Mouse (Mus musculus) CH12F3 (cell line): Measurements from ENCODE around the gene Bend5.

Experiments used
- in situ Hi-C: fragments of 300-500 bp; cut with MboI; formaldehyde crosslinking; loops from 2 replicates; pipeline ENCODE4 v1.14.3; 2020; ENCODE audit warnings: low sequenced_read_pairs

The Bend5 gene

DNA sequence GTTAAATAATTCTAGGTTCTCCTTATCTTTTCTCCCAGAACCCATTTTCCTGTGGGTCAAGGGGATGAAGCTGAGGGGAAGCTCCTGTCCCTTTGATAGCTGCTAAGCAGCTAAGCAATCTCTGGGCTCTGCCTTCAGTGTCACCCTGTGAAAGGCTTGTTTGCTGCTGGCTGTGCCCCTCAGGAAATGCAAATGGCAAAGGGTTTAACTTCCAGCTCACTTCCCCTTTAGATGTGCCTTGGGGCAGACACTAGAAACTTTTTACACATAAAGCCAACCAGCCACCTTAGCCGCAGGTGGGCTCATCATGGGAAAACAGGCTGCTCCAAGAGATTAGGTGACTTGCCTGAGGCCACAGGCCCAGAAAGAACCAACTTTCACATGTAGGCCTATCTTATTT lies 26.9 kb downstream of the Bend5 start:
- in situ Hi-C loops: no loop called here

DNA sequence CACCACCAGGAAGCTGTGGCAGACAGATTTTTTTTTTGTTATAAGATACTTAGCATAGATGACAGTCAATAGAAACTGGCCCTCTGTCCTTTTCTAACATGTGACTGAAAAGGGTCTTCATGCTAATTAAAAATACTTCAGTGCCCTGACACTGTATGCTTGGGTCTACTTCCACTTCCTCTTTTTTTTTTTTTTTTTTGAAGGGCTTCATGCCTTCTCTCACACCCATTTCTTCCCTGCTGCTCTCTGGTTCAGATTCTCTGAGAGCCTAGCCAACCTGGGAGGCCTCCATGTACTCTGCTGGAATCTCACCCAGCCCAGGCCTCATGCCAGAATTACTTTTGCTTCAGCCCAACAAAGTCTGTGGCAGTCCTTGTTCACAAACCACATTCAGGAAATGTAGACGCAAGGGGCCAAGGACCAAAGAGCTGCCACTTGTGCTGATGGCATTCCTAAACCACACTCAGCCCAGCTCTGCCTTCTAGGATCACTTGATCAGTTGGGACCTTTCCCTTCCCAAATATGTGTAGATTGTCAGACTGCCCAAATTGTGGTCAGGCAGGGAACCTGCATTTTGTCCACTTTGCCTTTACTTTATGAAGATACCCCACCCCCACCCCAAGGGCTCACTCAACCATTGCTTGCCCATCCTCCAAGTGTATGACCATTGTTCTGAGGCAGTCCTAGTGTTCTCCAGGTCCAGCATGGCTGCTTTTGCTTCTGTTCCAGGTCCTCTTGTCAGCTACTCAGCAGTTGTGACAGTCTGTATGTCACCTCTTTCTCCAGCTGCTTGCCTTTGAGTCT lies 27.8 kb downstream of the Bend5 start:
- in situ Hi-C loops: no loop called here

DNA sequence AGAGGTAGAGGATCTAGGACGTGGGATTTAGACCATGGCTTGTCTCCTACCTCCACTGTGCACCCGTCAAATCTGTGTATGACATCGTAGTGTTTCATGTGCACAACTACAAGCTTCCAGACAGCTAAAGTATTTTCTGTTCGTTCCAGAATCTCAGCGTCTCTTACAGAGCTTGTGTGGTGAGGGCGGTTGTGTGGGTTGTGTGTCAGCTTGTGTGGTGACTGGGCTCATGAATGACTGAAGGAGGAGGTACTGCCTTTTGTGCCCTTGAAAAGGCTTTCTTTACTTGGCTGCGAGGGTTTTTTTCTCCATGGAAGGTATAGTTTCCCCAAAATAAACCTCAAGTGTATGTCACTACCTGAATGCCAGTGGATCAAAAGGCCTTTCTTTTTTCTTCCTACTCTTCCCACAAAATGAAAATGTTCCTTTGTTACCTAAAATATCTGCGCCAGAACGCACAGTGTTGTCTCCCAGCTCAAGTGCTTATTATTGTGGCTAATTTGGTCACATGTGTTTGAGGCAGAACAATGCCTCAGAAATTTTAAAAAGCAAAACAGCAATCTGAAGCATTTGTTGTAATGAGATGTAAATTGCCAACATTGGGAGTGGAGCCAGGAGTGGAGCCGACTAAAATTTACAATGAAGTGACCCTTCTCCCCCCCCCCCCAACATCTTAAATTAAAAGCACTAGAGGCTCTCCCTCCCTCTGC lies 29.3 kb downstream of the Bend5 start:
- in situ Hi-C loops: no loop called here

DNA sequence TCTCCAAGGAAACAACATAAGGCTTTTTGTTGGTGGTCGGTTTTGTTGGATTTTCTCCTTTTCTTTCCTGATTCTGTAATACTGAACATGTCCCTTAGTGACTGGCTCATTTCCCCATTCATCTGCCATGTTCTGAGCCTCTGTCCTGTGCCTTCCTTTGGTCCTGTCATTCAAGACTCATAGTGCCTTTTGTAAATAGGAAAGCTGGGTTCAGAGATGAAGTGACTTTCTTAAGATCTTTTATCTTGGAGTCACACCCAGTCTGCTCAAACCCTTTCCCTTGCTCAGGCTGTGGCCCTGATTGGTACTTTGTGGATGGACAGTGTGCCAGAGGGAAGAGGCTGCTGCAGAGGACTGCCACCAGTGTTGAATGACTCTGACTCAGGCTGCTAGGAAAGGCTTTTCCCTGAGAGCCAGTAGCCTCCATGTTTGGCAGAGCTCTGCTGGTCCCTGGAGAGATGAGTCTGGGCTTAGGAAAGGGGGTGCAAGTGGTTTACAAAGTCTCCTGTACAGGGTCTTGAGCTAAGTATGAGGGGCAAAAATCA lies 29.9 kb downstream of the Bend5 start:
- in situ Hi-C loops: no loop called here

DNA sequence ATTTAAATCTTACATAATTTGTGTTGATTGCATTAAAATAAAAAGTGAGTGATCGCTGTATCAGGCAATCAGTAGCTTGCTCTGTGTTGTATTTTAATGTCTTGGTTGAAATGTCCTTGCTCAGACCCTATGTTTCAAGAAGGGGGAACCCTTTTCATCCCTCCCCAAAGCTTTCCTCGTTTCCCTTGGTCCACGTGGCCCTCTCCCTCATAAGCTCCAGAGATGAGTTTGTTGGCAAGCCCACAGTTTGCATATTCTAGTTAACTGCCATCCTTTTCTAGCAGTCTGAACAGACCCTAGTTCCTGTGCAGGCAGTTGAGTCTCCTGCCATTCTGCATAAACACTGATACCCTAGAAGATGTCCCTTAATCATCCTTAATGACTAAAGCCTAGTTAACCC lies 33.1 kb downstream of the Bend5 start:
- in situ Hi-C loops: no loop called here

DNA sequence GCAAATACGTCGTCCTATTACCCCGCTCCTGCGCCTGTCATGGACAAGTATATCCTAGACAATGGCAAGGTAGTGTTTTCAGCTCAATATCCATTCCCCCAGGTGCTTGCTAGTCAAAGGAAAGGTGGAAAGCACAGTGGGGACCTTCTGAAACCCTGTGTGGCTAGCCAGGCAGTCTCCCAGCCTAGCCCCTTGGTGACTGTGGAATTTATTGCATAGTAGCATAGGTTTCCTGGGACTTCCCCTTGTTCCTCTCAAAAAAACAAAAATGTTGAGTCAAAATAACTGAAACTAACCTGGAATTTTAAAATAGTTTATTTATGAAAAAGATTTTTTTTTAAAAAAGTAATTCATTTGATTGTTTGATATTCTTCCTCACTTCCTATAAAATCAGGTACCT lies 33.8 kb downstream of the Bend5 start:
- in situ Hi-C loops: no loop called here

DNA sequence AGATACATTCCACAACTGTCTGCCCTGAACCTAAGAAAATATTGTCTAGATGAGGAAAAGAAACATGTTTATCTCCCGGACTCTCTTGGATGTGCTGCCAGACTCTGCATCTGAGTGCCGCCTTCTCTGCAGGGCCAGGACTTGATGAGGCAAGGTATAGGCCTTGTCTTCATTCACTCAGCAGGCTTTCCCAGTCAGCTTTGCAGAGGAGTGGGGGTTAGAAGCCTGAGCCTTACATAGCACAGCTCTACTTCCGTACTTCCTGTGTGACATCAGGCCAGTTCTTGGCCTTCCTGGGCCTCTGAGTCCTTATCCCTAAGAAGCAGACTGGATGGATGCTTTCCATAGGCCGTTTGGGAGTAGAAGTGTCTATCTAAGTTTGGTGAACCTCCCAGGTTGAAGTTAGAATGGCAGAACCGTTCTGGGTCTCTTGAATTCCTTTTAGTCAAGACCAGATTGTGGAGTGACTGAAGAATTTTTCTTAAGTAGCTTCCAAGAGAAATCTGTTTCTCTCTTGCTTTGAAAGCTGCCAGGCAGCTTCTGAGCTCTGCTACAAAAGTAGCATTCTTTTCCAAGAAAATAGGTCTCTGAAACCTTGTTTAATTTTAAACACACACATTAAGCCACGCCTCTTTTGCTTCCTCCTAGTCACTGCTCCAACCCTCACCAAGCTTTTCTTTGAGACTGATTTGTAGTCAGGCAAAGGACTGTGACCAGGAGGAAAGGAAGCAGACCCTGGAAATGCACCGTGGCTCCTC lies 34.8 kb downstream of the Bend5 start:
- in situ Hi-C loops: no loop called here

DNA sequence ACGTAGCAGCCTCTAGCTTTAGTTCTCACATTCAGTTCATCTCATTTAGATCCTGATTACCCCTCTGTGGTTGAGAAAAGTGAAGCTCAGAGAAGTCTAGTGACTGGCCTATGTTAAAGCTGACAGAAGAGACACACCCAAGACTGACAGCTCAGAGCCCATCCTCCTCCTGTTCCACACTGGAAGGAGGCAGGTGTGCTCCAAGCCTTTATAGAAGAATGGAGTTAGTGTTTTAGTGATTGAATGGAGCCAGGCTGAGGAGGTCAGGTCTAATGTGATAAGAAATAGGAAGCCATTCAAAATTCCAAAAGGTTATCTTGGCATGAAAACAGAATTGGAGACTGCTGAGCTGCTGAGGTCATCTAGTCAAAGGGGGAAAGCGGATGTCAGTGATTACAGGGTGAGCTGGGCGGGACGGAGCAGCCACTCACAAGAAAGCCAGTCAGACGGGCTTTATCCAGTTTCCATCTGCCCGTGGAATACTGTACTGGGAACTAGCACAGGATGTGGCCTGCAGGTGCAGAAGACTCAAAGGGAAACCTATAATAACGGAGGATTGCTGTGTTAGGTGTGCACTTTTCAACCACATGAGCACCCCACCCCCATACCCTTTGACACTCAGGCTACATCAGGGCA lies 36.6 kb downstream of the Bend5 start:
- in situ Hi-C loops: no loop called here

DNA sequence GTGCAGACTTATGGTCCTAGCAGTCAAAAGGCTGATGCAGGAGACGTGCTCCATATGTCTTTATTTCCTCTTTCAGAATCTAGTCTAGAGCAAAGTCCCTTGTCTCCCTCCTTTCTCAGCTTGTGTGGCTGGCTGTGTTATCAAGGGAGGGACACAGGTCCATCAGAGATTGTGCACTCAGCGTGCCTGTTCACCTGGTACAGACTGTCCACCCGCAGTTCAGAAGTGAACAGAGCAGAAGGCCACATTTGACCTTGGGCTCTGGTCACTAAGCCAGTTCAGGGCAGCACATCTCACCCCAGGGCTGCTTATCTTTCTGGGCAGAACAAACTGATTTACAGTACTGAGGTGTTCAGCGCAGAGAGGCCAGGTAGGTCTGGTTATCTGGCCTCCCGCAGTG lies 37.4 kb downstream of the Bend5 start:
- in situ Hi-C loops: no loop called here

DNA sequence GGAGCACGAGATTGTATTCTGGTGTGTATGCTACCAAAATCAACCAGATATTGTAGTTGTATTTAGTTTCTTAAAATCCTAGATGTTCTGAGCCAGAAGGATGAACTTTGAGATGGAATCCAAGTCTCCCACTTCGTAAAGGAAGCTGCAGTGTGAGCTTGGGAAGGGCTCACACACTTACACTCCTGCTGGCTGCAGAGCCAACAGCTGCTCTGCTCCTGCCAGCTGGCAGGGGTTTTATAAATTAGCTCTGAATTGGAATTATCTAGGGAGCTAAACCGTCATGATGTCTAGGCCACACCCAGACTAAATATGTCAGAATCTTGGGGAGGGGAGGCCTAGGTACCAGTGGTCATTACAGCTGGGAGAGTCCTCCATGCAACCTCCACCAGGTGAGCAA lies 38.5 kb downstream of the Bend5 start:
- in situ Hi-C loops: no loop called here

DNA sequence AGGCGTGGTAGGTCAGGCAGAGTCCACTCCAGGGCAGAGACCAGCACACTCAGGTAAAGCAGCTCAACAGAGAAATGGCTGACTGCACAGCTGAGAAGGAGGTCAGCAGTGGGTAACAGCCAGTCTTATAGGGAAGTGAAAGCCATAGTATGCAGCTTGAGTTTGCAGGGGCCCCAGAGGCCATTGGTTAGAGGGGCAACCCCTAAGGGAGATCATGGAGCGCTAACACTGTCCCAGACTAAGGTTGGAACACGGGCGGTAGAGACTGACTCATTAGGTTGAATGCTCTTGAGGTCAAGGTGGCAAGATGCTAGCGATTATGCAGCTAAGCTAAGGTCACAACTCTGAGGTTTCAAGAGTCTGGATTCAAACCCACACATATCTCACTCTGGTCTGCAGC lies 40.8 kb downstream of the Bend5 start:
- in situ Hi-C loops: no loop called here

DNA sequence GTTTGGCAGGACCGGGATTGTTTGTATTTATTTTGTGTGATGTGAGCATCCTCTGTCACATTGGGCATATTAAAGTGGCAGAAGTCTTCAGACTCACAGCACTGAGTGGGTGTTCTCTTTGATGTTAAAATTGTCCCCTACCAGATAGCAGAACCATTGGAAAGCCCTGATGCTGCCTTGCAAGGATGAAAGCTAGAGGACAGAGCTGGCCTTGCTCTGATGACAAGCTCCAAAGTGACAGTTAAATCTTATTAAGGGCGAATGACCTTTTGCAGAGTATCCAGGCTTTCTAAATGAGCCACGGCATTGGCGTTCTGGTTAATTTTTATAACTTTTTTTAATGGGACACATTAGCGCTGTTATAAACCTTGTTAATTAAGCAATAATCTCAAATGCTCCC lies 42.8 kb downstream of the Bend5 start:
- in situ Hi-C loops: no loop called here

DNA sequence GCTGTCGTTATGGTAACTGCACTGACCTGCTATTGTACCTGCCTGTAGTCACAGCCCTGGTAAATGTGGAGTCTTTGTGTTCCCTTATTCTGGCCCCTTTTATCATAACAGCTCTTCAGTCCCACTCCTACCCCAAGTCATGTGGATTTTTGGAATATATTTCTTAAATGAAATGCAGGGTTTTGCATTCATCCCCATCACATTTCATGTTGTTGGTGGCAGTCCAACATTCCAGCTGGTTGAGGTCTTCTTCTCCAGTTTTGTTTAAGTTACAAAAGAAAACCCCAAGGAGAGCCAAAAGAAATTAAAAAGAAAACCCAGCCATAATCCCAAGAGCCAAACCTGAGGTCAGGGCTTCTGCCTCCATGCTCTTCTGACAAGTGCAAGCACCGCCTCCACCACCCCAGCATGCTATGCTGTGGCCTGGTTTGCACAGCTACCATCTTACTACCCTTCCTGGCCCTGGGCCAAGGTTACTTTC lies 52.5 kb downstream of the Bend5 start:
- in situ Hi-C loops: no loop called here

DNA sequence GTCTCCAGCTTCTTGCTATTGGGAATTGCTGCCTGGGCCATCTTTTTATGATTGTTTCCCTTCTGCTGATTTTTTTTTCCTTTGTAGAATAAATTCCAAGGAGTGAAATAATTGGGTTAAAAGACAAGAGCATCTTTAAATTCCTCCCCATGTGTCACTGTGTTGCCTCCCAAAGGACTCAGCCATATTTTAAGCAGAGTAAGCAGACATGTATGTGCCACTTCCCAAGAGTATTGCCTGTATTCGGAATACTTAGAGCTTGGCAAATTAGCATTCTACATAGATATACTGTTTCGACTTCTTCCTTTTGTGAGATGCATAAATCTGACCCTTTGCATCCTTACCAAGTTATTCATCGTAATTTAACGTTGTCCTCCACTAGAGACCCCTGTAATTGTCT lies 53.0 kb downstream of the Bend5 start:
- in situ Hi-C loops: no loop called here

DNA sequence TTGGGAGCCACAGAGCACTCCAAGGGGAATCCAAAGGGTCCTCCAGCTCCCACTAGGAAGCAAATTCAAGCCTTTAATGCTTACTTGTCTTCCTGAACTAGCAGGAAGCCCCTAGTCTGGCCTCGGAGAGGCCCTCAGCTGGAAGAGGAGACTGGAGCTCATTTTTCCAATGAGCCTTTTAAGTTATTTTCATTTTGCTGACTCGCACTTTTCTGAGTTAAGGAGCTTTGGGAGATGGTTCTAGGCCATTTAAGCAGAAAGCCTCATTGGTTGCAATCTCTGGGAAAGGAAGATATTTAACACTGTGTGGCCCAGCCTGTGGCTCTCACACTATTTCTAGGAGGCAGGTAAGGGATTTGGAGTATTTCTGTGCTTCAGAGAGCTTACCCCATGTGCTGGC lies 55.0 kb downstream of the Bend5 start:
- in situ Hi-C loops: no loop called here

DNA sequence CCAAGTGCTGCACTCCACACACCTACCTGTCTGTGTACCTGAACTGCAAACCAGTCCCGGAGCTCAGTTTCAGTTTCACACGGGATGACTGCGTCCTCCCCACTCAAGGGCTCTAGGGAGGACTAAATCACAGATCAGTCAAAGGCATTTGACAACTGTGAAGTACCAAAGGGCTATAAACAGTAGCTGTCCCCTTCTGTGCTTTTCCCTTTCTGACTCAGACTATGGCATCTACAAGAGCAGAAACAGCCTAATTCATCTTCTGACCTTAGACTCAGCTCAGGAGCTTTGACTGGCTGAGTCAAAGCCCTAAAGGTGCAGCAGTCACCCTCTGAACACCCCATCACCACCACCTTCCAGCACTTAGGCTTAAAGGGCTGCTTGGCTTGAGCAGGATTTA lies 56.9 kb downstream of the Bend5 start:
- in situ Hi-C loops: no loop called here

DNA sequence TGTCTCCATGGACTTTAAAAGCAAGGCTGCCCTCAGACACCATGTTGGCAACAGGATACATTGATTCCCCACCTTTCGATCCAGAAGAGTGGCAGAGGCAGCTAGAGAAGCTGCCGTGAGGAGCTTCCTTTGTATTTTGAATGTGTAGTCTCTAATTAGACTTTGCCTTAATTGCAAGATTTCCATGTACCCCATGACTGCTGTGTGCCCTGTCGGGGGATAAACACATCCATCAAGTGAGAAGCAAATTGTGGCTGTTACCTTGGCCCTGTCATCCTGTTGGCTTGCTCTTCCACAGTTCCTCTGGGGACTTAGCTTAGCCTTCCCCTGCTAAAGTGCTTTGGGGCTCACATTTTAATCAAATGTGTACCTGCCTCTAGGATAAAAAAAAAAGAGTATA lies 57.7 kb downstream of the Bend5 start:
- in situ Hi-C loops: no loop called here

DNA sequence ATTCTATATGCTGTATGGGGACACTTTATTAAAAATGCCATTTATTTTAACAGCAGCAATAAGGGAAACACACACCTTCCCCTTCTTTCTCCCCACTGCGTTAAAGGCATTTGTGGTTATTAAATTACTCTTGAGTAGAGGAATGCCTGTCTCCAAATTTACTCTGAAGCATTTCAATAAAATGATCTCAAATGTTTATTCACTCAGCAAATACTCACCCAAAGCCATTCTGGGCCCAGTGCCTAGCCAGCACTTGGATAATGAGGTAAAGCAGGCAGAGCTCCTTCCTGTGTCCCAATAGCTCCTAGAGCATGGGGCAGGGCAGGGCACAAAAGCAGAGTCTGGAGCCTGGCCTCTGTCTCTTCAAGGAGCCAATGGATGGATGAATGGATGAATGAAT lies 58.2 kb downstream of the Bend5 start:
- in situ Hi-C loops: no loop called here

DNA sequence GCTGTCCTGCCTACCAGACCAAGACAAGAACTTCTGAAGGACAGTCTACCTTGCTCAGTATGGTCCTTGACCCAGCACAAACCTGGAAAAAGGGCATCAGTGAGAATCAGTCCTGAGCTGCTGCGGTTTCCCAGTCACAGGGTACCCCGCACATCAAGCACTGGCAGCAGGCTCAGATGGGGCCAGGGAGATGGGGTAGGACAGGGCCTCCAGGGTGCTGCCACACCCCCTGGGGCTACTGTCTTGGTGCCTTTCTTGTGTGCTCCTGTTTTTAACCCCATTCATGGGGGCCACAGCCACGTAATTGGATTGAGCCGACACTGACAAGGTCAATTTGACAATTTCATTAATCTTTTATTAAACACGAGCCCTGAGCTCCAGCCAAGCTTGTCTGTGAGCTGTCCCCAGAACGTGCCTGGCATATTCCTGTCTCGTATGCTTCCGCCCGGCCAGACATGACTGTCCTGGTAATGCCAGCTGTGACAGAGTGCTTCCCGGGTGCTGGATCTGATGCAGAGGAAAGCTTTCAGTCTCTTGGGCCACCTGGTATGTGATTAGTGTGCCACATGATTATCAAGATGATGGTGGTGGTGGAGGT lies 60.7 kb downstream of the Bend5 start:
- in situ Hi-C loops: no loop called here

DNA sequence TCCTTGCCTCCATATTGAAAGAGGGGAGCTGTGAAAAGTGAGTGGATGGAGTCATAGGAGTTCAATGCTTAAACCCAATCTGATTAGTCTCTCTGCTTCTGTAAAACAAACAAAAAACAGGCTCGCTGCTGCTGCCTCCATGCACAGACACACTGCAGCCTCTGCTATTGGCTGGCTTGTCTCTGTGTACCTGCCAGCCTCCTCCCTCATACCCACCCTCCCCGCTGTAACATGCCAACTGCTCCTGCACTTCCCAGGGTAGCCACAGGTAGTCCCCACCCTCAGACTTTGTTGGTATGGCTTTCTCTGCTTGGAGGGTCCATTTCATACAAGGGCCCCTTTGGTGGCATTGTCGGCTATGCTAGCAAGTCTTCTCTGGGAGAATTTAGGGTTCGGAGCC lies 62.7 kb downstream of the Bend5 start:
- in situ Hi-C loops: no loop called here

DNA sequence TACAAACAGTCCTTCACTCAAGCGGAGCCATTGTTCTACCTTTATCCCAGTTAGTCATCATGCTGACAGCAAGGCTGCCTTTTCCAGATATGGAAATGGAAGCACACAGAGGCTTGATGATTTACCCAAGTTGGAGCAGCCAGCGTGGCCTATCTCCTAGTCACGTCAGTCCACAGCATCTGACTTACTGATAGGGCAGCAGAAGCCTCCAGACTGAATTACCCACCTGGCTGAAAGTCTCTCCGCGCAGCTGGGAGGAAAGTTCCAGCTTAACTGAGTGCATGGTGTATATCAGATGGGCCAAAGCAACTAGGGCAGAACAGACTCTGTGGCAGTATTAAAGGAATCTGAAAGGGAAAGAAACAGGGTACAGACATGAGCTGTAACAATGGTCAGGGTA lies 68.7 kb downstream of the Bend5 start:
- in situ Hi-C loops: no loop called here
